Mouse (Mus musculus): ENCODE results near the gene Rhov.
A peak's percentile ranks its signal among the peaks of the same experiment; 100 is the strongest.

Rhov gene

DNA sequence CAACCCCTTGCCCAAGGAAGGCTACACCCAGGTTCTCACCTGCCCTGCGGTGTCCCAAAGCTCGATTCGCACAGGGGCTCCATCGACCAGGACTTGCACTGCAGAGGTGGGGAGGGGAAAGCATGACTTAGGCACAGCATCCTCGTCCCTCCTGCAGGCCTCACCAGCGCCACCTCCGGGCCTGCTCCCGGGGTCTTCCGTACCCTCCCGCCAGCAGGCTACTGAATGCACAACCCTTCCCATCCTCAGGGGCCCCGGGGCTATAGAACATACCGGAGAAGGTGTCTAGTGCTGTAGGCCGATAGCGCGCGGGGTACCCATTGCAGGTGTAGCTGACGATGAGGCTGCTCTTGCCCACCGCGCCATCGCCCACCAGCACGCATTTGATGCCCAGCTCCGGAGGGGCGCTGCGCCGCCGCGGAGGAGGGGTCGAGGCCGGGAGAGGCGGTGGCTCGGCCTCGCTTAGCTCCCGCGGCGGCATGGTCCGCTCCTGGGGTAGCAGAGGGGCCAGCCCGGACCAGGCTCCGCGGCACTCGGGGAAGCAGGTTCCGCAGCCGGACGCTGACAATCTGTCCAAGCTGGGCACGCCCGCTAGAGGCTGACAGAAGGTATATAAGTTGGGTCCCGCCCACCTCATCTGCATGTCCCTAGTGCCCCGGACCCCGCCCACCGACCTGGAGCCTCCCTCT lies at the start of gene Rhov:
TSS of gene Rhov (minus strand) at position 630 of the 689 bp plus-strand sequence.
- peak; percentile 86 for DNase-seq (ENCODE audit: low spot score)

DNA sequence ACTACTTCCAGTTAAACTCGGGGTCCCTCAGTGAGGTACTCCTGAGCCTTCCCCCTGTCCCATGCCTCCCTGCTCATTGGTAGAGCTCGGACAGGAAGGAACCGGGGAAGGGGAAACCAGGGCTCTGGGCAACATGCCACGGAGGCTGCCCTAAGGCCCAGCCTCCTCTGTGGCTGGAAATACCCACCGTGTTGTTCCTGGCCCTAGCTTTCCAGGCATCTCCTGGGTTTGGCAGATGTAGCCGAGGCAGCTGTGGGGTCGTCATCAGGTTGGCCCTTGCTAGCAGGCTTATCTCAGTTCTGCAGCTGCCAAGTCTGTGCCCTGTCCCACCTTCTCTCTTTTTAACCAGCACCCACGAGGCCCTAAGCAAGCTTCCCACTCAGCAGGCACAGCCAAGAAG lies 49.5 kb upstream of the Rhov start:
- no peak for DNase-seq (ENCODE audit: low spot score)

DNA sequence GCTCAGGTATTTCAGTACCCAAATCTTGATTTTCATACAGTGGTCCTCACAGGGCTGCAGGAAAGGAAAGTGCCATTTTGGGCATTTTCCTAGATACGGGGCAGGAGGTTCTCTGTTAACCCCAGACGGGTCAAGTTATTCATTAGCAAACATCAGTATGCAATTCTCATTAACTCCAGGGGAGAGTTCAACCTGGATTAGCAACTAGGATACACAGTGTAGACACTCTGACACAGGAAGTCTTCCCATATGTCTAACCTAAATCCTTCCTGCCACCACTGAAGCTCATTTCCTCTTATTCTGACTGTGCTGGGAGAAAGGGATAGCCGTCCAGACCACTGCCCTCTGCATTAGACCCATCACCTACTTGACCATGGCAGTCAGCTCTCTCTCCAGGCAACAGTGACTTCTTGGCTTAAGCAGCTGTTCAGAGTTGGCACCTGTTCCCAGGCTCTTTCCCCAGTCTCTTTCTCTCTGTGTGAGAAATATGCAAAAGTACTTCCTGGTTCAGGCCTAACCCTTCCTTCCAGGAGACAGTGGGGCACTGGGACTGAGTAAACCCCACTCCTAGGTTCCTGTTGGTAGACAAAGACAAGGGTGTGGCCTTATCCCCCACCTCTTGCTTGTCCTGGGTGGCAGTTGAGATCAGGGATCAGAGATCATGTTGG lies 47.1 kb upstream of the Rhov start:
- no peak for DNase-seq (ENCODE audit: low spot score)

DNA sequence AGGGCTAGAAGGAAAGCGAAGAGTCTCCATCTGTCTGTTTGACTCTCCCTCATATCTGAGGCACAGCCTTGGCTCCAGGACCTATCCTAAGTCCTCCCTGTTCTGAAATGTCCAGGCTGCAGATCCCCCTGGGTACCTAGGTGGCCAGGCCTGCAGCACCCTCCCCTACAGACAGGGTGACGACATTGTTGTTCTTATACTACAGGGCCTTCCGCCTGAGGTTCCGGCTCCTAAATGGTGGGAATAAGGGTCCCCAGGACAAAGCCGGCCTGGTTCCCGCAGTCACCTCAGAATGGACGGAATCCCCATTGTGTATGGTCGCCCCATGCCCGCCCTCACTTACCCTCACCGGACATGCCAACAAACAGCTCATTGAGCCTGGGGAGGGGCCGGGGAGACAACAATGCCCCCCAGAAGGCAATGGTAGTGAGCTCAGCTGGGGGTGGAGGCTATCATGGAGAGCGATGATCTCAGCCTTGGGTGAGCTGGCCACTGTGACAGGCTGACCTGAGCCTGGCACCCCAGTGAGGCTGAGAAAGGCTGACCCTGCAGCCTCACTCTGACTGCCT lies 43.8 kb upstream of the Rhov start:
- DNase-seq (ENCODE audit: low spot score), result no peak

DNA sequence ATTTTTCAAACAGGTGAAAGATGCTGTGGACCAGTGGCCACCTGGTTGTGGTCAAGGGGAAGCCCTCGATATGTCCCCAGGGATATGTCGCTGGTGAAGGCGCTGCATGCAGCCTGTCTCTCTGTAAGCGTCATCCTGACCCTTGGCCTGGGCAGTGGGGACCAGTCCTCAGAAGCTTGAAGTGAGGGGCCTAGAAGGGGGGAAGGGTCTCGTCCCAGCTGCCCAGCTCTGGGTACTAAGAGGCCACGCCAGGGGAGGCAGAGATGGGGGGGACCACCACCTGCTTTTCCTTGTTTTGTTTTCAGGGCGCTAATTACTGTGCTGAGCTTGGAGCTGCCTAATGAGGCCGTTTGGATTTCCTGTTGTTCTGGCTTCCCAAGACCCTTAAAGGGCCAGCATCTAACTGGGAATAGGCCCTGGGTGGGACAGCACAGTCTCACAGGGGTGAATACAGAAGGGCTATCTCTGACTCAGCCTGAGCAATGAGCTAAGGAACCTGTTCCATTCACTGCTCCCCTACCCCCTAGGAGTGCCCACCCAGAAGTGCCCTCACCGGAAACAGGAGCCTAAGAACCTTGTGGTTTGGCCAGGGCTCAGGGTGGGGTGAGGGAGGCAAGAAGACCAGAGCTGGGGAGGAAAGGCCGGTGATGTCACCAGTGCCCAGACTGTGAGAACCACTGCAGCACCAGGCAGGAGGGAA lies 42.9 kb upstream of the Rhov start:
- DNase-seq (ENCODE audit: low spot score), result no peak

DNA sequence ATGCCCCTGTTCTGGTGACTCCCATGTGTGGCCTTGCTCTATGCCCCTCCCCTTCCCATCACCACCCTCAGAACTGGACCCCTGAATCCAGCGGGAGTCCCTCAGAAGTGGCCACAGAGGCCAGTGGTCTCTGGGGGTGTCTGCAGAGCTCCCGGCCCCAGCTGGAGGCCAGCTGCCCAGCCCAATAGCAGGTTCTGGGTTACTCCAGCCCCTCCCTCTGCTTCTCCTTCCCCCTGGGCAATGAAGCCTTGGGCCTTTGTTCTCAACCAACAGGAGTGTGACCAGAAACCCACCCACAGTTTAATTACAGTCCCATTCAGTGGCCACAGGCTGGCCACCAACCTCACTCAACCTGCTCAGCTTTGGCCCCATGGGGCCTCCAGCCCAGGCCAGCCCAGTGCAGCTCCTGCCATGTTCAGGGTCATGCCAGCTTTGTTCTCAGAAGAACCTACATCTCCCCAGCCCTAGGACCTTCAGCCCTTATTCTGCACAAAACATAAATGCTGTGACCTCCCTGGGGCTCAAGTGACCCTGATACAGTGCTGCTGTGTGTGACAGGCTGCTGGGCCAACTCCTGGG lies 41.4 kb upstream of the Rhov start:
- DNase-seq (ENCODE audit: low spot score), result no peak

DNA sequence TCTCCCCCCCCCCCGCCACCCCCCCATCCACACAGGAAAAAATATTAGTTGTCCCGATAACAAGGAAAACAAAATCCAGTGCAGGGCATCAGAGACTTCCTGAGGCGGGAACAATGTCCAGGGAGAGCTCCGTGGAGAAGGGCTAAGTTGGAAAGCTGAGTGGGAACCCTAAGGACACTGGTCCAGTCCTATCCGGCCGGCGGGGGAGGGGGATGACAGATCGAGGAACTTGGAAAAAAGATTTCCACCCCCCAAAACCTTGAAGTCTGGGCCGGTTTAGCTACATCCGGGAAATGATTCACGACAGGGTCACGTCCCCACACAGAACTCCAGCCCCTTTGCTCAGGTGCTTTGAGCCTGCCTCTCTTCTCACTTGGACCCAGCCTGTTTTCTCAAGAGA lies 40.5 kb upstream of the Rhov start:
- DNase-seq (ENCODE audit: low spot score), result no peak

DNA sequence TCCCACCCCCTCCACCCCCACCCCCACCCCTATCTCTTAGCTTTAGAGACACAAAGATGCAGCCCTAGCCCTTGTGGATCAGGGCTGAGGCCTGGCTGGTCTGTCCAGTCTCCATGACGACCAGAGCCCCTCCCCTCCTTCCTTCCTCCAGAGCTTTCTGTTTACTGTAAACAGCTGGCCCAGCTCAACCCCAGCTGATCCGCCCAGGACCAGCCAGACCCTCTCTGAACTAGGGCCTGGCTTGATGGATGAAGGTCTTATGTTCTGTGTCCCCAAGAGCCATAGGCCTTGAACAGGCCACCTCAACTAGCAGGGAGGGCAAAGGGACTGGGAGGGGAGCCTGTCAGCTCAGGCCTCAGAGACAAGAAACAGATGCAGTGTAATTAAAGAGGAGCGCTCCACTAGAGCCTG lies 33.7 kb upstream of the Rhov start:
- DNase-seq (ENCODE audit: low spot score), result no peak

DNA sequence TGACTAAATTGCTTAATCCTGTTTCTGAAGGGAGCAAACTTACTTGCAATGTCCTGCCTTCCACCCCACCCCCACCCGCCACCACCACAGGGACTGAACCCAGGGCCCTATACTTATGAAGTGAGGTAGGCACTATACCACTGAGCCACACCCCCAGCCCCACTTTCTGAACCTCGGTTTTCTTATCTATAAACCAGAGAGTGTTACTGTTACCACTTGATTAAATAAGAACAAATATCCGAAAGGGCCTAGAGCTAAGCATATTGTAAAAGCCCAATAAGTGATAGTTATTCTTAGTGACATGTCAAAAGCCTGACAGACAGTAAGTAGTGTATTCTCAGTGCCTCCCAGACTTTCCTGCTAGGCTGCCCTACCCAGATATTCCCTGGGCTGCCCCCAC lies 33.3 kb upstream of the Rhov start:
- DNase-seq (ENCODE audit: low spot score), result no peak

DNA sequence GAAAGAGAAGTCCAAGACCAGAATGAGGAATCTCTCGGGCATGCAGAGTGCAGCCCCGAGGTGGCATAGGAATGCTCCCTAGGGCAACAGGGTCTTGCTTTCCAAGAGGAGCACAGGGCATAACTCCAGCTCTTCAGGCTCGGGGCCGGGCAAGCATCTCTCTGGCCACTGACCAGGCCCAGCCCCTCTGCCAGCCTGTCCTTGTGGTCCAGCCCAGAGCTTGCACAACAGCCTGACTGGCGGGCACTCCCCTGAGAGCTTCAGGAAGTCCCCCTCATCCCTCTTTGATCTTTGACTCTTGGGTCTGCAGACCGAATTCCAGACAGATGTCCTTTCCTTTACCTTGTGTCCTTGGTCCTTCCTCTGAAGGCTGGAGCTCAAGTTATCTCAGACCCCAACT lies 31.8 kb upstream of the Rhov start:
- DNase-seq (ENCODE audit: low spot score), result no peak

DNA sequence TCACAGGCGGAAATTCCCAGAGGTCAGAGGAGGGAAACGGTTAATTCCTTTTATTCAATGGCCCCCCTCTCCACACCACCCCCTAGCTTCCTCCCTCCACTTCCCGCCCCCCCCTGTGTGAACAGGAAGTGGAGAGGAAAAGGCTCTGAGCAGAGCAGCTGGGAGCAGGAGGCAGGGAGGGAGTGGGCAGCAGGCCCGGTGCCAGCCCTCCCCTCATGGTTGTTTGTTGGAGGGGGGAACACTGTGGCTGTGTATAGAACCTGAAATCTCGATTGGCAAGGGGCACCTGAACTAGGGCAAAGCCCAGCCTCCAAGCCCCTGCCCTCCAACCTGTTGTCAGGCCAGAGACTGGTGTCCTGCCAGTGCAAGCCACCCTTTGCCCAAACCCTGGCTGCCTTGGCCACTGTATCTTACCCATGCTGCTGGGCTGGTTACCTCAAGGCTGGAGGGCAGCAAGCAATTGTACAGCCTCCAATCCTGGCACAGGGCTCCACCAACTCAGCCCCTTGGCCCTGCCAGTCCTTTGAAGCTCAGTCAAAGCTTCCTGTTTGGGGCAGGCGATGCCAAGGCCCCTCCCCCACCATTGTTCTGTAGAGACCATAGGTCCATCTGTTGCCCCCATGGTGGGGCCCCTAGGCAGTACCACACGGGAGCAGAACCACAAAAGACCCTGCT lies 29.9 kb upstream of the Rhov start:
- no peak for DNase-seq (ENCODE audit: low spot score)

DNA sequence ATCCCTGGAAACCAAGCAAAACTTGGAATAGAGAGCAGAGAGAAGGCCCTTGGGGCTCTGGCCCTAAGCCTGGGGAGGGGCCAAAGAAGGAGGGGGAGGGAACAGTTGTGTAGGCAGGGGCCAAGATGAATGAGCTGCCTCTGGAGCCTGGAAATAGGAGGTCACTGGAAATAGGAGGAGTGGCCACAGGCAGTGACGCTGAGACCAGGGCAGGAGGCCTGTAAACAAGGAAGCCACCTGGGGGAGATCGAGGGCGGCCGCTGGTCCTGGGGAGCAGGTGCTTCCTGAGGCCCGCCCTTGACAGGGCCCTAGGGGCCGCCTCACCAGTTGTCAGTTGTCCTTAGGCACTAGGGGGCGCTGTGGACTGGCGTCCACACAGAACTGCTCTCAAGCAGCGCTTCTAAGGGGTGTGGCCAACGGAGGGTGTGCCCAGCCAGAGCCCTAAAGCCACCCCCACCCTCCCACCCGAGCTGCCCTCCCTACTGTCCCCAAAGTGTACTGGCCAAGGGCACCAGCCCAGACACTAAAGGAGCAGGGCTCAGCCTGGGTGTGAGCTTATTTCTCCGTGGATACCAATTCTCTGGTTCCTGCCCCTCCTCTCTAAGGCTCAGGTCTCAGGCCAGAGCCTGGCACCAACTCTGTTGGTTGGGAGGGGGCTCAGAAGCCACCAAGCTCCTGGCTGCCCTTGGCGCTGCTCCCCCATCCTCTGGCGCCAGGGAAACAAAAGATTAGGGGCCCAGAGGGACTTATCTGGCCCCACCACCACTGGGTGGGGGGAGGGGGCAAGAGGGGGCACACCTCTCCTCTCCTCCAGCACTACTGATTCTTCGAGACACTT lies 29.1 kb upstream of the Rhov start:
- peak; percentile 80 for DNase-seq (ENCODE audit: low spot score)

DNA sequence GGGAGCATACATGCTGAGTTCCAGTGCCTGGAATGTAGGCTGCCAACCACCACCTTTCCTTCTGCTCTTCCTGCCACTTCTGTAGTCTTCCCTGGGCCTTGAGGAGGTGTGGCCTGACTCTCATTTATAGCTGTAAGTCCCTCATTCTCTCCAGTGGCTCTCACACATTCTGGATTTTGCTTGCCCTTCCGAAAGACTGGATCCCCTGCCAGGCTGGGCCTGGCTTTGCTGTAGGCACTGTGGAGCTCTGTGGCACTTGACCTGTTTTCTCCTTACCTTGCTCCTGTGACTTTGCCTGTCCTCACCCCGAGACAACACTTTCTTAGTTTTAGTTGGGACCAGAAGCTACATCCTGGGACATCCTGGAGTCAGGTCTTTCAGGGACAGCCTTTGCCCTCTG lies 27.8 kb upstream of the Rhov start:
- no peak for DNase-seq (ENCODE audit: low spot score)

DNA sequence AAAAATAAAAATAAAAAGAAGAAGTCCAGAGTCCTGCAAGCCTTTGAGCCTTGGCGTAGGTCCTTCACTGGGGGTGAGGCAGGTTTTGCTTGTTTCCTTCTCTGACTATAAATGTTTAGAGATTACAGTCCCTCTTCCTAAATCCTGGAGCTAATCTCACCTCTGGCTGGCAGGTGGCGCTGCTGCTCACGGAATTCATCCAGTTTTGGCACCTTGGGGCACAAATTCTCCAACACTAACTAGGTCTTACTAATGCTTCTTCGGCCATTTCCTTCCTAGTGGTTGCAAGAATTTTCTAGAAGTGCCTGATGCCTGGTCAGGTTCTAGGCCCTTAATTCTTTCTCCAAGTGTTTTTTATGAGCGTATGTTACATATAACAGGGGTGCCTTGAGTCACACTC lies 27.3 kb upstream of the Rhov start:
- peak; percentile 60 for DNase-seq (ENCODE audit: low spot score)

DNA sequence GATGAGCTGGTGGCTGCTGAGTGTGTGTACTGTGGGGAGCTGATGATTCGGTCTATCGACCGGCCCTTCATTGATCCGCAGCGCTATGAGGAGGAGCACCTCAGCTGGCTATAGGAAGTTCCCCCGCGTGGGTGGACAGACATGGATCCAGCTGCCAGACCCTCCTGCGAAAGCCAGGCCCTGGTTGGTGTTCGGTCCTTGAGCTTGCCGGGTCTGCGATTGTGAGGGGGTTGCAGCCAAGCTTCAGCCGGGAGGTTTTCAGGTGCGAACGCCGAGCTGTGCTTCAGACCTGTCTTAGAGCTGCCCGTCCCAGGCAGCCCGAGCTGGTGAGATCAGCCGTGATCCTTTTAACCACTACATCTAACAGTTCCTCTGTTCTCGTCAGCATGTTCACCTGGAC lies 26.4 kb upstream of the Rhov start:
- no peak for DNase-seq (ENCODE audit: low spot score)

DNA sequence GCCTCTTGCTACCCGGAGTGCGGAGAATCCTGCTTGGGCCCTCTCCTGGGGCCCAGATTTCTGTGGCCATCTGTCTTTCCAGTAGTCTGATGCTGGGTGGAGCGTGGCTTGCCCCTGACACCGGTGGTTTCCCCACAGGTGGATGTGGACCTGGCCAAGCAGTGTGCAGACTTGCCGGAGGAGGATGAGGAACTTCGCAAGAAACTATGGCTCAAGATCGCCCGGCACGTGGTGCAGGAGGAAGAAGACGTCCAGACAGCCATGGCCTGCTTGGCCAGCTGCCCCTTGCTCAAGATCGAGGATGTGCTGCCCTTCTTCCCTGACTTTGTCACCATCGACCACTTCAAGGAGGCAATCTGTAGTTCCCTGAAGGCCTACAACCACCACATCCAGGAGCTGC lies 25.7 kb upstream of the Rhov start:
- no peak for DNase-seq (ENCODE audit: low spot score)

DNA sequence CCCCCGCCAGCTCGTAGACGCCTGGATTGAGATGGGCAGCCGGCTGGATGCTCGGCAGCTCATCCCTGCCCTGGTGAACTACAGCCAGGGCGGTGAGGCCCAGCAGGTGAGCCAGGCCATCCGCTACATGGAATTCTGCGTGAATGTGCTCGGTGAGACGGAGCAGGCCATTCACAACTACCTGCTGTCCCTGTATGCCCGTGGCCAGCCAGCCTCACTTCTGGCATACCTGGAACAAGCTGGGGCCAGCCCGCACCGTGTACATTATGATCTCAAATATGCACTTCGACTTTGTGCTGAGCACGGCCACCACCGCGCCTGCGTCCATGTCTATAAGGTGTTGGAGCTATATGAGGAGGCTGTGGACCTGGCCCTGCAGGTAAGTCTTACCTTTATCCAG lies 23.3 kb upstream of the Rhov start:
- DNase-seq (ENCODE audit: low spot score), result no peak

DNA sequence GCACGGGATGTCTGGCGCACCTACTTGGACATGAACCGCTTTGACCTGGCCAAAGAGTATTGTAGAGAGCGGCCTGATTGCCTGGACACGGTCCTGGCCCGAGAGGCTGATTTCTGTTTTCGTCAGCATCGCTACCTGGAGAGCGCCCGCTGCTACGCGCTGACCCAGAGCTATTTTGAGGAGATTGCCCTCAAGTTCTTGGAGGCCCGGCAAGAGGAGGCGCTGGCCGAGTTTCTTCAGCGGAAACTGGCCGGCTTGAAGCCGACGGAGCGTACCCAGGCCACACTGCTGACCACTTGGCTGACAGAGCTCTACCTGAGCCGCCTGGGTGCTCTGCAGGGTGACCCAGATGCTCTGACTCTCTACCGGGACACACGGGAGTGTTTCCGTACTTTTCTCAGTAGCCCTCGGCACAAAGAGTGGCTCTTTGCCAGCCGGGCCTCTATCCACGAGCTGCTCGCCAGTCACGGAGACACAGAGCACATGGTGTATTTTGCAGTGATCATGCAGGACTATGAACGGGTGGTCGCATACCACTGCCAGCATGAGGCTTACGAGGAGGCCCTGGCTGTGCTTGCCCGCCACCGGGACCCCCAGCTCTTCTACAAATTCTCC lies 22.8 kb upstream of the Rhov start:
- no peak for DNase-seq (ENCODE audit: low spot score)

DNA sequence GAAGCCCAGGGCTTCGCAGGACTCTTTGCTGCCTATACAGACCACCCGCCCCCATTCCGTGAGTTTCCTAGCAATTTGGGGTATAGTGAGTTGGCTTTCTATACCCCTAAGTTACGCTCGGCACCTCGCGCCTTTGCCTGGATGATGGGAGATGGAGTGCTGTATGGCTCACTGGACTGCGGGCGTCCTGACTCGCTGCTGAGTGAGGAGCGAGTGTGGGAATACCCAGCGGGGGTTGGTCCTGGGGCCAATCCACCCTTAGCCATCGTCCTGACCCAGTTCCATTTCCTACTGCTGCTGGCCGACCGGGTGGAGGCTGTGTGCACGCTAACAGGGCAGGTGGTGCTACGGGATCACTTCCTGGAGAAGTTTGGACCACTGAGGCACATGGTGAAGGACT lies 22.2 kb upstream of the Rhov start:
- no peak for DNase-seq (ENCODE audit: low spot score)

DNA sequence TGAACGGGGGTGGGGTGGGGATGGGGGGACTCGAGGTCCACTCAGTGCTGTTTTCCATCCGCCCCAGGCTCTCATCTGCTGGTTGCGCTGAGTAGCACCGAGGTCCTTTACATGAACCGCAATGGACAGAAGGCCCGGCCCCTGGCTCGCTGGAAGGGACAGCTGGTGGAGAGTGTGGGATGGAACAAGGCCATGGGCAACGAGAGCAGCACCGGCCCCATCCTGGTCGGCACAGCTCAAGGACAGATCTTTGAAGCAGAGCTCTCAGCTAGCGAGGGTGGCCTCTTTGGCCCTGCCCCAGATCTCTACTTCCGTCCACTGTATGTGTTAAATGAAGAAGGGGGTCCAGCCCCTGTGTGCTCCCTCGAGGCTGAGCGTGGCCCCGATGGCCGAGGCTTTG lies 21.8 kb upstream of the Rhov start:
- no peak for DNase-seq (ENCODE audit: low spot score)

DNA sequence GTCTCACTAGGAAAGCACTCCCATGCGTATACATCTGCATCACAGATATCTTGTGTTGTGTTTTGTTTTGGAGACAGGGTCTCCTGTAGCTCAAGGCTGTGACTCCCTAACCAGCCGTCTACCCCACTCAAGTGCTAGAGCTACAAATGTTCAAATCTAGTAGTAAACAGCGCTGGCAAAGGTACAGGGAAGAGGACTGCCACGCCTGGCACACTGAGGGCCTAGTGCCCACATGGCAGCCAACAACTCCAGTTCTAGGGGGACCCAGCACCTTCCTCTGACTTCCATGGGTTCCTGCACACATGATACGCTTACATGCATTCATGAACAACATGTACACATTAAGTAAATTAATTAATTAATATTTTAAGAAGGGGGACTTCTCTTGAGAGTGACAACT lies 21.2 kb upstream of the Rhov start:
- no peak for DNase-seq (ENCODE audit: low spot score)

Data from urinary bladder, postnatal 14 days (tissue).